19 mouse cellular contexts compared by ENCODE assay signal in the genomic region with DNA sequence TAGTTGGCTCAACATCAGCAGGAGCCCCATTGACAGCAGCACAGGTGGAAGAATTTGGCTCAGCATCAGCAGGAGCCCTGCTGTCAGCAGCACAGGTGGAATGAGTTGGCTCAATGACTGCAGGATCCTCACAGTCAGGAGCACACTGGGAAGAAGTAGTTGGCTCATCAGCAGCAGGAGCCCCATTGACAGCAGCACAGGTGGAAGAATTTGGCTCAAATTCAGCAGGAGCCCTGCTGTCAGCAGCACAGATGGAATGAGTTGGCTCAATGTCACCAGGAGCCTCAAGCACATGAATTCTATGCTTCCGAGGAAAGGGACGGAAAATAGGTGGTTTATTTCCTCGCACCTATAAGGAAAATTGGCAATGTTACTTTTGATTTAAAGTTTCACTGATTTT. TPM values are rescaled to one million over a fixed set of nuclear protein-coding genes. Genes with fewer than 3 reads are reported as not detected.
"Had no signal": no experiment of that assay in that cellular context is flagged by ENCODE, and none has a peak within 500 bp of the region (broad histone marks: within the 10 kb centered on the region; RNA-seq: fewer than 3 reads in every experiment).

No protein-coding gene starts in this region.

RNA-seq across cellular contexts. Expression of a gene that starts 21.6 kb away (rescaled TPM):
- total RNA-seq: left cerebral cortex, adult 18-20 months; left cerebral cortex, postnatal 25 days; liver, adult 2 months; megakaryocyte progenitor cell, adult 5-6 weeks; megakaryocyte-erythroid progenitor cell, adult 5-6 weeks had no signal
- polyA plus RNA-seq: kidney, embryonic 15.5 days; limb, embryonic 11.5 days; limb, embryonic 14.5 days; liver, adult 2 months; liver, embryonic 13.5 days; liver, embryonic 16.5 days; lung, adult 2 months; lung, embryonic 16.5 days; midbrain, embryonic 11.5 days; midbrain, embryonic 14.5 days; neural tube, embryonic 12.5 days; neural tube, embryonic 15.5 days; stomach, embryonic 15.5 days; urinary bladder, adult 2 months had no signal

RNA-seq across cellular contexts. Expression of a gene that starts 47.8 kb away (rescaled TPM):
- total RNA-seq: layer of hippocampus, postnatal 25 days; left cerebral cortex, adult 18-20 months; left cerebral cortex, postnatal 25 days; liver, adult 2 months; megakaryocyte progenitor cell, adult 5-6 weeks; megakaryocyte-erythroid progenitor cell, adult 5-6 weeks had no signal
- polyA plus RNA-seq: kidney, embryonic 15.5 days; limb, embryonic 11.5 days; limb, embryonic 14.5 days; liver, adult 2 months; liver, embryonic 13.5 days; liver, embryonic 16.5 days; lung, adult 2 months; lung, embryonic 16.5 days; midbrain, embryonic 11.5 days; midbrain, embryonic 14.5 days; neural tube, embryonic 12.5 days; neural tube, embryonic 15.5 days; stomach, embryonic 15.5 days; urinary bladder, adult 2 months had no signal
